Mouse (Mus musculus) monocyte, adult 59 days (primary cell): ENCODE data around the gene Suz12. TPM values are rescaled to one million over a fixed set of nuclear protein-coding genes. Genes with fewer than 3 reads are reported as not detected.

ENCODE experiments used
- total RNA-seq, 2 experiments: library from RNA; stranded (reverse); gene quantifications; one replicate each; pipeline ENCODE4 v1.2.4; 2023

Suz12 gene
- total RNA-seq: 10 to 100 TPM; 37.9 to 38.9 TPM

GRCm38 (mm10) chr11:79992592-79993355, at the start of gene Suz12:
Suz12 (plus strand) TSS chr11:79993106.

GRCm38 (mm10) chr11:79962125-79962876, 30.6 kb upstream of the Suz12 start, which contains the start of gene Utp6:
Utp6 (minus strand) TSS chr11:79962390.

GRCm38 (mm10) chr11:80080826-80081728, 88.2 kb downstream of the Suz12 start, which contains the start of gene Crlf3:
Crlf3 (minus strand) TSS chr11:80080991.

Other genes with a start within 250 kb of the Suz12 start
- gene Utp6, start 30.7 kb upstream of the Suz12 start, total RNA-seq: 10 to 100 TPM; 23.5 to 29.7 TPM
- 100 to 1,000 TPM; 107 to 112 TPM for gene Crlf3, start 87.9 kb downstream of the Suz12 start, total RNA-seq
- gene Atad5, start 96.3 kb downstream of the Suz12 start, total RNA-seq: 1 to 10 TPM; 2.8 to 3.5 TPM
- gene Tefm, start 149.1 kb downstream of the Suz12 start, total RNA-seq: 1 to 10 TPM; 5.6 to 7.3 TPM
- 10 to 100 TPM; 53.1 to 68.0 TPM for gene Adap2, start 161.0 kb downstream of the Suz12 start, total RNA-seq
- gene Rnf135, start 190.7 kb downstream of the Suz12 start, total RNA-seq: 10 to 100 TPM in 1 of 2 experiments, 1 to 10 TPM in 1; 9.9 to 11.4 TPM
- gene Rhot1, start 215.9 kb downstream of the Suz12 start, total RNA-seq: 10 to 100 TPM; 39.2 to 41.1 TPM